Mouse (Mus musculus): ENCODE data around the gene Gm28048. TPM values are rescaled to one million over a fixed set of nuclear protein-coding genes. Genes with fewer than 3 reads are reported as not detected.

Gm28048 gene
- polyA plus RNA-seq, 1 experiment, result 0.91 TPM

GRCm38 (mm10) chr11:22879645-22880044 is 102.2 kb downstream of the Gm28048 start:
- Histone ChIP-seq H3K36me3 (ENCODE audit: control insufficient read depth, insufficient read depth, low read length) (no peaks in the 10 kb centered on the region), H3K27me3 (ENCODE audit: control insufficient read depth, insufficient read depth, low read length) (no peaks in the 10 kb centered on the region), H3K4me1 (ENCODE audit: control insufficient read depth, insufficient read depth, low read length) (no peaks in the 10 kb centered on the region), H3K27ac (ENCODE audit: control insufficient read depth, insufficient read depth, low read depth, low read length) (no peak overlapping the region), H3K4me3 (ENCODE audit: control insufficient read depth, low read depth, low read length) (no peak overlapping the region)
- TF ChIP-seq POLR2A (IDR thresholded peaks at IDR 0.05; ENCODE audit: control insufficient read depth, low read depth, low read length) (no peak), CTCF (IDR thresholded peaks at IDR 0.05; ENCODE audit: control insufficient read depth, insufficient read depth, insufficient replicate concordance, low read depth, low read length) (no peak)

- no peak overlapping the region for H3K4me3 ChIP-seq (ENCODE audit: control insufficient read depth, low read depth, low read length)
- TF ChIP-seq CTCF (IDR thresholded peaks at IDR 0.05; ENCODE audit: control insufficient read depth, insufficient read depth, insufficient replicate concordance, low read depth, low read length), result no peak
- no peak for TF ChIP-seq POLR2A (IDR thresholded peaks at IDR 0.05; ENCODE audit: control insufficient read depth, low read depth, low read length)
- no peaks in the 10 kb centered on the region for H3K36me3 ChIP-seq (ENCODE audit: control insufficient read depth, insufficient read depth, low read length)
- H3K27ac ChIP-seq (ENCODE audit: control insufficient read depth, insufficient read depth, low read depth, low read length), result peak overlapping the region; percentile 3; the same call in 1 of the 2 replicates
- no peaks in the 10 kb centered on the region for H3K27me3 ChIP-seq (ENCODE audit: control insufficient read depth, insufficient read depth, low read length)
- peaks cover 4% of the 10 kb centered on the region for H3K4me1 ChIP-seq (ENCODE audit: control insufficient read depth, insufficient read depth, low read length)
These were observed 105.1 kb downstream of the Gm28048 start for GRCm38 (mm10) chr11:22876680-22877330.

- peaks cover 4% of the 10 kb centered on the region for H3K4me1 ChIP-seq (ENCODE audit: control insufficient read depth, insufficient read depth, low read length)
- no peak overlapping the region for H3K4me3 ChIP-seq (ENCODE audit: control insufficient read depth, low read depth, low read length)
- H3K27me3 ChIP-seq (ENCODE audit: control insufficient read depth, insufficient read depth, low read length), result no peaks in the 10 kb centered on the region
- no peak overlapping the region for H3K27ac ChIP-seq (ENCODE audit: control insufficient read depth, insufficient read depth, low read depth, low read length)
- no peak for TF ChIP-seq POLR2A (IDR thresholded peaks at IDR 0.05; ENCODE audit: control insufficient read depth, low read depth, low read length)
- no peak for TF ChIP-seq CTCF (IDR thresholded peaks at IDR 0.05; ENCODE audit: control insufficient read depth, insufficient read depth, insufficient replicate concordance, low read depth, low read length)
- no peaks in the 10 kb centered on the region for H3K36me3 ChIP-seq (ENCODE audit: control insufficient read depth, insufficient read depth, low read length)
These were observed 106.6 kb downstream of the Gm28048 start for GRCm38 (mm10) chr11:22875279-22875678.

- no peaks in the 10 kb centered on the region for H3K36me3 ChIP-seq (ENCODE audit: control insufficient read depth, insufficient read depth, low read length)
- TF ChIP-seq CTCF (IDR thresholded peaks at IDR 0.05; ENCODE audit: control insufficient read depth, insufficient read depth, insufficient replicate concordance, low read depth, low read length), result no peak
- TF ChIP-seq POLR2A (IDR thresholded peaks at IDR 0.05; ENCODE audit: control insufficient read depth, low read depth, low read length), result no peak
- H3K27ac ChIP-seq (ENCODE audit: control insufficient read depth, insufficient read depth, low read depth, low read length), result 0 out of 2 replicates have a peak overlapping the region, but pooled peaks have one; percentile 27
- peaks cover 4% of the 10 kb centered on the region for H3K4me1 ChIP-seq (ENCODE audit: control insufficient read depth, insufficient read depth, low read length)
- H3K27me3 ChIP-seq (ENCODE audit: control insufficient read depth, insufficient read depth, low read length), result no peaks in the 10 kb centered on the region
- H3K4me3 ChIP-seq (ENCODE audit: control insufficient read depth, low read depth, low read length), result no peak overlapping the region
These were observed 107.1 kb downstream of the Gm28048 start for GRCm38 (mm10) chr11:22874747-22875146.

- Histone ChIP-seq H3K36me3 (ENCODE audit: control insufficient read depth, insufficient read depth, low read length) (no peaks in the 10 kb centered on the region), H3K4me1 (ENCODE audit: control insufficient read depth, insufficient read depth, low read length) (peaks cover 4% of the 10 kb centered on the region), H3K27me3 (ENCODE audit: control insufficient read depth, insufficient read depth, low read length) (no peaks in the 10 kb centered on the region), H3K27ac (ENCODE audit: control insufficient read depth, insufficient read depth, low read depth, low read length) (peak overlapping the region; percentile 73), H3K4me3 (ENCODE audit: control insufficient read depth, low read depth, low read length) (no peak overlapping the region)
- no peak for TF ChIP-seq POLR2A (IDR thresholded peaks at IDR 0.05; ENCODE audit: control insufficient read depth, low read depth, low read length)
- no peak for TF ChIP-seq CTCF (IDR thresholded peaks at IDR 0.05; ENCODE audit: control insufficient read depth, insufficient read depth, insufficient replicate concordance, low read depth, low read length)
These were observed 108.5 kb downstream of the Gm28048 start for GRCm38 (mm10) chr11:22873383-22873782.

- no peaks in the 10 kb centered on the region for H3K36me3 ChIP-seq (ENCODE audit: control insufficient read depth, insufficient read depth, low read length)
- H3K4me1 ChIP-seq (ENCODE audit: control insufficient read depth, insufficient read depth, low read length), result peaks cover 4% of the 10 kb centered on the region
- peak overlapping the region; percentile 45 for H3K27ac ChIP-seq (ENCODE audit: control insufficient read depth, insufficient read depth, low read depth, low read length)
- H3K4me3 ChIP-seq (ENCODE audit: control insufficient read depth, low read depth, low read length), result no peak overlapping the region
- no peaks in the 10 kb centered on the region for H3K27me3 ChIP-seq (ENCODE audit: control insufficient read depth, insufficient read depth, low read length)
- no peak for TF ChIP-seq CTCF (IDR thresholded peaks at IDR 0.05; ENCODE audit: control insufficient read depth, insufficient read depth, insufficient replicate concordance, low read depth, low read length)
- no peak for TF ChIP-seq POLR2A (IDR thresholded peaks at IDR 0.05; ENCODE audit: control insufficient read depth, low read depth, low read length)
These were observed 109.6 kb downstream of the Gm28048 start for GRCm38 (mm10) chr11:22872307-22872680.

- Histone ChIP-seq H3K4me3 (ENCODE audit: control insufficient read depth, low read depth, low read length) (no peak overlapping the region), H3K4me1 (ENCODE audit: control insufficient read depth, insufficient read depth, low read length) (peaks cover 4% of the 10 kb centered on the region), H3K36me3 (ENCODE audit: control insufficient read depth, insufficient read depth, low read length) (no peaks in the 10 kb centered on the region), H3K27me3 (ENCODE audit: control insufficient read depth, insufficient read depth, low read length) (no peaks in the 10 kb centered on the region), H3K27ac (ENCODE audit: control insufficient read depth, insufficient read depth, low read depth, low read length) (peak overlapping the region; percentile 42; the same call in 1 of the 2 replicates)
- TF ChIP-seq POLR2A (IDR thresholded peaks at IDR 0.05; ENCODE audit: control insufficient read depth, low read depth, low read length) (no peak), CTCF (IDR thresholded peaks at IDR 0.05; ENCODE audit: control insufficient read depth, insufficient read depth, insufficient replicate concordance, low read depth, low read length) (no peak)
These were observed 110.1 kb downstream of the Gm28048 start for GRCm38 (mm10) chr11:22871628-22872306.
